Mouse (Mus musculus) bone marrow, adult 2 months (tissue): Measurements from ENCODE around the gene Snapc4. TPM values are rescaled to one million over a fixed set of nuclear protein-coding genes. Genes with fewer than 3 reads are reported as not detected.
"Not testable (repeated sequence)": the region's sequence is repeated elsewhere in the genome, so short reads cannot be mapped to it uniquely, and the experiment has no call there.

Experiments
- H3K27ac ChIP-seq: fragments of 200-500 bp; 2 replicates; pipeline ENCODE4 v1.5.1; 2012; ENCODE audit warnings: low read depth, mild to moderate bottlenecking, control low read depth, inconsistent platforms, low read length; ENCODE audit not compliant: control insufficient read depth, poor library complexity, insufficient read depth
- H3K4me1 ChIP-seq: fragments of 200-500 bp; 2 replicates; pipeline ENCODE4 v1.6.1; 2011; ENCODE audit warnings: low read length; ENCODE audit not compliant: control insufficient read depth, insufficient read depth
- H3K4me3 ChIP-seq: fragments of 200-500 bp; replicated peaks from 2 replicates; pipeline ENCODE3; 2011; ENCODE audit warnings: mild to moderate bottlenecking, low read depth, low read length, control low read depth; ENCODE audit not compliant: control insufficient read depth
- CTCF ChIP-seq: fragments of 200-500 bp; IDR thresholded peaks from 2 replicates; pipeline ENCODE4 v1.5.1; 2011; ENCODE audit warnings: low read length, control low read depth; ENCODE audit not compliant: control insufficient read depth, insufficient read depth
- POLR2A ChIP-seq: fragments of 200-500 bp; IDR thresholded peaks from 2 replicates; pipeline ENCODE4 v1.6.1; 2011; ENCODE audit warnings: low read depth, mild to moderate bottlenecking, control low read depth, low read length, borderline replicate concordance; ENCODE audit not compliant: control insufficient read depth
- WGBS: fragments of 180-500 bp; shearing (Covaris S2); methylation state at CpG from one replicate; pipeline ENCODE4 v1.1.7; 2018; 5-methylcytosine and 5-hydroxymethylcytosine counted together
- polyA plus RNA-seq: library from polyadenylated mRNA; stranded (reverse); fragments of >200 nt; gene quantifications from 2 replicates; pipeline ENCODE4 v1.2.4, GENCODE M21; 2011; ENCODE audit warnings: low replicate concordance; ENCODE audit not compliant: missing spikeins, insufficient read depth, insufficient read length

The Snapc4 gene
- polyA plus RNA-seq, 1 experiment: 42.6 TPM

DNA sequence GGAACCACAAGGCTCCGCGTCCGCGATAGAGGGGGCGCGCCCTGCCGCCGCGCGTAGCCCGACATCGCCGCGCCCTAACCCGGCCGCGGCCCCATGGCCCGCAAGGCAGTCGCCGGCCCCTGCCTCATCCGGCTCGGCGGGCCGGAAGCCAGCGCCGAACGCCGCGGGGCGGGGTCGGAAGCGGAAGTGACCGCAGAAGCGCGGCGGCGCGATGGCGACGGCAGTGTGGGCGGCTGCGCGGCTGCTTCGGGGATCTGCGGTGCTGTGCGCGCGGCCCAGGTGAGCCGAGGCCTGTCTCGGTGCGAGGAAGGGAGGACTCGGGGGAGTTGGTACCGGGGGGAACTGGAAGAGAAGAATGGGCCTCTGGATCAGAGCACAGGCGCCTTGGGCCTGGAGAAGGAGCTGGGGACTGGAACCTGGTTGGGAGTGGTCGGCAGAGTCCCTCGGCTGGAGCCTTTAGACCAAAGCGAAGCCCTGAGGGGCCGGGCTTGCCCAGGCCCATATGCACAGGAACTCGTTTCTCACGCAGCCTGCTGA lies 8.8 kb upstream of the Snapc4 start, which contains the start of the genes Entr1 and Pmpca:
TSS of gene Entr1 (minus strand) at position 163 of the 537 bp plus-strand sequence.
TSS of gene Pmpca (plus strand) at position 186 of the 537 bp plus-strand sequence.
- under 1% methylated on average over 60 of the region's 60 CpGs for WGBS
- TF ChIP-seq POLR2A: peak; percentile 84; the same call in 1 of the 2 replicates
- TF ChIP-seq CTCF: no peak
- peak within 1 kb of the TSS; percentile 82; the same call in 1 of the 2 replicates for H3K27ac ChIP-seq
- peak within 1 kb of the TSS; percentile 83 for H3K4me3 ChIP-seq
- no peaks in the 10 kb centered on the region; the same call in 1 of the 2 replicates for H3K4me1 ChIP-seq

GRCm38 (mm10) chr2:26388682-26389153 lies 8.3 kb upstream of the Snapc4 start:
- H3K27ac ChIP-seq: peak overlapping the region; percentile 82; the same call in 1 of the 2 replicates
- H3K4me1 ChIP-seq: no peaks in the 10 kb centered on the region; the same call in 1 of the 2 replicates

GRCm38 (mm10) chr2:26387713-26388112 lies 7.3 kb upstream of the Snapc4 start:
- no peak overlapping the region for H3K27ac ChIP-seq
- WGBS: 83% methylated on average over 3 of the region's 3 CpGs
- H3K4me1 ChIP-seq: no peaks in the 10 kb centered on the region; the same call in 1 of the 2 replicates
- peak overlapping the region; percentile 1 for H3K4me3 ChIP-seq
- no peak for TF ChIP-seq CTCF
- TF ChIP-seq POLR2A: no peak

More at GRCm38 (mm10) chr2:26388682-26389153, 8.3 kb upstream of the Snapc4 start:
- TF ChIP-seq CTCF: no peak
- TF ChIP-seq POLR2A: no peak
- H3K4me3 ChIP-seq: peak overlapping the region; percentile 83
- under 1% methylated on average over 45 of the region's 45 CpGs for WGBS

DNA sequence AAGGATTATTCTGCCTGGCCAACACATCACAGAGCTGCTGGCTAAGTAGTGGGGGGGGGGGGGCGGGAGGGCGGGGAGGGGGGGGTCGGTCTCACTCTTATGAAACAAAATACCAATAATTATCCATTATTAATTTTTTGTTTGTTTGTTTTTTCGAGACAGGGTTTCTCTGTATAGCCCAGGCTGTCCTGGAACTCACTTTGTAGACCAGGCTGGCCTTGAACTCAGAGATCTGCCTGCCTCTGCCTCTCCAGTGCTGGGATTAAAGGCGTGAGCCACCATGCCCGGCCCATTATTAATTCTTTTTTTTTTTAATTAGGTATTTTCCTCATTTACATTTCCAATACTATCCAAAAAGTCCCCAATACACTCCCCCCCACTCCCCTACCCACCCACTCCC lies 418 bp upstream of the Snapc4 start:
- WGBS: 20% methylated on average over 6 of the region's 6 CpGs
- peak overlapping the region; percentile 95 for H3K4me3 ChIP-seq
- not testable (repeated sequence) for H3K4me1 ChIP-seq, H3K27ac ChIP-seq

GRCm38 (mm10) chr2:26372396-26372795 lies 8.1 kb downstream of the Snapc4 start:
- TF ChIP-seq CTCF: no peak
- TF ChIP-seq POLR2A: no peak
- Histone ChIP-seq H3K4me3 (no peak overlapping the region), H3K4me1 (no peaks in the 10 kb centered on the region), H3K27ac (no peak overlapping the region)
- 84% methylated on average over 8 of the region's 8 CpGs for WGBS

GRCm38 (mm10) chr2:26368572-26368971 lies 11.9 kb downstream of the Snapc4 start:
- Histone ChIP-seq H3K4me3 (no peak overlapping the region), H3K27ac (no peak overlapping the region), H3K4me1 (no peaks in the 10 kb centered on the region)
- 72% methylated on average over 1 of the region's 1 CpGs for WGBS
- TF ChIP-seq POLR2A (no peak), CTCF (no peak)

DNA sequence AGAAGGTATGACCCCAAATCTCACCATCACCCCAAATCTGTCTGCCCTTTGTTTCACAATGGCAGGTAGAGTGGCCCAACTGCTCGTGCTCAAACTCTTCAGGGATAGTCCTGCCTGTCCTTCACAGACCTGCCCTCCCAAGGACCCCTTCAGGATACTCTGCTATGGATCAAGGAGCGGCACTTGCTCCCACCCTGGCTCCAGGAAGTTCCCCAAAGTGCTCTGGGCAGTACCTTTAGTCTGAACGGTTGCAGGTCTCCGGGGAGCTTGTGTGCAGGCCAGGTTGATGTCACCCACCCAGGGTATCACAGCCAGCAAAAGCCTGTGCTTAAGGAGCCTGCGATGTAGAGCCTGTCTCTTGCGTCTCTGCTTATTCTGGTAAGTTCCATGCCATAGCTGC lies 12.5 kb downstream of the Snapc4 start:
- Histone ChIP-seq H3K27ac (no peak overlapping the region), H3K4me3 (no peak overlapping the region), H3K4me1 (no peaks in the 10 kb centered on the region)
- 90% methylated on average over 6 of the region's 6 CpGs for WGBS
- TF ChIP-seq CTCF (no peak), POLR2A (no peak)

DNA sequence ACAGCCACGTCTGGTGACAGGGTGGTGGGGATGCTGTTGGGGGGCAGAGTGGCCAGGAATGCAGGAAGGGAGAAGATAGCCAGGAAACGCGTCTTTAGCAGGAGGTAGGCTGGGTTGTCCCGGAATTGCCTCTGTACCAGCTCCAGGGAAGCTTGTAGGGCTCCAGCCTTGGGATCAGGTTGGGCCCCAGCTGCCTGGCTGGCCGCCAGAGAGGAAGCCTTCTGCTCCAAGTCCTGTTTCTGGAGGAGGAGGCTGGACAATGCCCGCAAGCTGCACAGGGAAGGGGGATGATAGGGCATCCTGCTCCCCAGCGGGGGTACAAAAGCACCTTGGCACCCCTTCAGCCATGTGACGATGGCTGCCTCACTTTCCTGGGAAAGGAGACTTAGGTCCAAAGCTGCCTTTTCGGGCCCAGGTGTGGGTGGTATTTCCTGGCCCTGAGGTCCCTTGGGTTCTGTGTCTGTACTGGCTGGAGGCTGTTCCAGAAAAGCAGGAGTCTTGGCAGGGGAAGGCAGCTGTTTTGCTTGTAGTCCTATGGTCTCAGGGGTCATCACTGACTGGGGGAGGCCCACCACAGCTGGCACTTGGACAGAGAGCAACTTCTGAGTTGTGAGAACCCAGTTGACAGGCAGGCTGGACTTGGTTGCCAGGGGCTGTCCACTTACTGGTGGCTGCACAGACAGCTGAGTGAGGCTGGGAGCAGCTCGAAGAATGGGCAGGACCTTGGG lies 15.6 kb downstream of the Snapc4 start:
- no peak for TF ChIP-seq CTCF
- no peak for TF ChIP-seq POLR2A
- 80% methylated on average over 10 of the region's 10 CpGs for WGBS
- no peak overlapping the region for H3K4me3 ChIP-seq
- no peak overlapping the region for H3K27ac ChIP-seq
- H3K4me1 ChIP-seq: no peaks in the 10 kb centered on the region

DNA sequence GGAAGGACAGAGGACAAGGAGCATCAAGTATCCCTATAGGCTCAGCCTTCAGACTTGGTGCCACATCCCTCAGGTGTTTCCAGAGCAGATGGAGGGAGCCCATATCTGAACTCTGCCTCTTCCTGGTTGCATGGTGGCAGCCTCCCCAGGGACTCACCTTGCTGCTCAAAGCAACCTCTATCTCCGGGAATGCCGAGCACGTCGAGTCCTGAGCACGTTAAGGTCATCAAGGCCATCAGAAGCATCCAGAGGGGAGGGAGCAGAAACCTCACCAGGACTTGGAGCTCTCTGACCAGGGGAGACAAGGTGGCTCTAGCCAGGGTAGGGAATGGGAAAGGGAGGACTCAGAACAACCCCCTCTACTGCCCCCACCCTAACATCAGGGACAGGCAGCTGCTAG lies 17.0 kb downstream of the Snapc4 start:
- 87% methylated on average over 5 of the region's 5 CpGs for WGBS
- H3K4me3 ChIP-seq: no peak overlapping the region
- TF ChIP-seq CTCF (no peak), POLR2A (no peak)
- H3K27ac ChIP-seq: no peak overlapping the region
- H3K4me1 ChIP-seq: no peaks in the 10 kb centered on the region
